Mouse (Mus musculus): Measurements from ENCODE around the gene Ppp1r27. TPM values are rescaled to one million over a fixed set of nuclear protein-coding genes. Genes with fewer than 3 reads are reported as not detected.

Gene Ppp1r27
- polyA plus RNA-seq, 1 experiment from 2014 or later = not detected

GRCm38 (mm10) chr11:120580871-120581331 lies 30.0 kb upstream of the Ppp1r27 start:
- no peaks in the 10 kb centered on the region for H3K27me3 ChIP-seq (replicated peaks)
- H3K4me2 ChIP-seq = peak overlapping the region; percentile 98
- peak overlapping the region; percentile 87 for H3K4me3 ChIP-seq
- H3K27ac ChIP-seq = peak overlapping the region; percentile 93
- peaks cover 48% of the 10 kb centered on the region for H3K4me1 ChIP-seq
- H3K36me3 ChIP-seq = peaks cover 71% of the 10 kb centered on the region
- H3K9me3 ChIP-seq (replicated peaks) = no peaks in the 10 kb centered on the region
- peak overlapping the region; percentile 89 for H3K9ac ChIP-seq
- peak; percentile 68 for ATAC-seq
- under 1% methylated on average over 43 of the region's 44 CpGs for WGBS (ENCODE audit: insufficient replicate concordance)

GRCm38 (mm10) chr11:120580190-120580589 lies 29.3 kb upstream of the Ppp1r27 start:
- peaks cover 63% of the 10 kb centered on the region for H3K36me3 ChIP-seq
- 45% methylated on average over 7 of the region's 7 CpGs for WGBS (ENCODE audit: insufficient replicate concordance)
- peak overlapping the region; percentile 87 for H3K4me3 ChIP-seq
- peak overlapping the region; percentile 98 for H3K4me2 ChIP-seq
- no peaks in the 10 kb centered on the region for H3K27me3 ChIP-seq (replicated peaks)
- H3K9me3 ChIP-seq (replicated peaks) = no peaks in the 10 kb centered on the region
- H3K4me1 ChIP-seq = peaks cover 52% of the 10 kb centered on the region
- peak overlapping the region; percentile 89 for H3K9ac ChIP-seq
- ATAC-seq = no peak
- peak overlapping the region; percentile 93 for H3K27ac ChIP-seq

GRCm38 (mm10) chr11:120579316-120580107 lies 28.6 kb upstream of the Ppp1r27 start:
- peaks cover 57% of the 10 kb centered on the region for H3K36me3 ChIP-seq
- H3K27me3 ChIP-seq (replicated peaks) = no peaks in the 10 kb centered on the region
- 60% methylated on average over 15 of the region's 15 CpGs for WGBS (ENCODE audit: insufficient replicate concordance)
- no peak for ATAC-seq
- no peaks in the 10 kb centered on the region for H3K9me3 ChIP-seq (replicated peaks)
- H3K9ac ChIP-seq = 0 out of 2 replicates have a peak overlapping the region, but pooled peaks have one; percentile 23
- peak overlapping the region; percentile 93 for H3K27ac ChIP-seq
- peak overlapping the region; percentile 98 for H3K4me2 ChIP-seq
- H3K4me1 ChIP-seq = peaks cover 57% of the 10 kb centered on the region
- peak overlapping the region; percentile 87 for H3K4me3 ChIP-seq

GRCm38 (mm10) chr11:120578694-120579243 lies 27.8 kb upstream of the Ppp1r27 start:
- 0 out of 2 replicates have a peak overlapping the region, but pooled peaks have one; percentile 23 for H3K9ac ChIP-seq
- ATAC-seq = no peak
- peak overlapping the region; percentile 45; the same call in 1 of the 2 replicates for H3K27ac ChIP-seq
- no peak overlapping the region for H3K4me3 ChIP-seq
- peaks cover 49% of the 10 kb centered on the region for H3K36me3 ChIP-seq
- H3K4me2 ChIP-seq = 0 out of 2 replicates have a peak overlapping the region, but pooled peaks have one; percentile 98
- no peaks in the 10 kb centered on the region for H3K9me3 ChIP-seq (replicated peaks)
- no peaks in the 10 kb centered on the region for H3K27me3 ChIP-seq (replicated peaks)
- H3K4me1 ChIP-seq = peaks cover 62% of the 10 kb centered on the region
- WGBS (ENCODE audit: insufficient replicate concordance) = 86% methylated on average over 10 of the region's 11 CpGs

- Histone ChIP-seq H3K27ac (peak overlapping the region; percentile 67), H3K9ac (no peak overlapping the region), H3K4me2 (no peak overlapping the region)
Observed at GRCm38 (mm10) chr11:120578024-120578693, 27.2 kb upstream of the Ppp1r27 start.

GRCm38 (mm10) chr11:120577211-120578023 lies 26.5 kb upstream of the Ppp1r27 start:
- 79% methylated on average over 7 of the region's 7 CpGs for WGBS (ENCODE audit: insufficient replicate concordance)

More at GRCm38 (mm10) chr11:120578024-120578693, 27.2 kb upstream of the Ppp1r27 start:
- Histone ChIP-seq H3K4me3 (no peak overlapping the region), H3K4me1 (peaks cover 62% of the 10 kb centered on the region), H3K27me3 (replicated peaks) (no peaks in the 10 kb centered on the region), H3K9me3 (replicated peaks) (no peaks in the 10 kb centered on the region), H3K36me3 (peaks cover 43% of the 10 kb centered on the region)
- 79% methylated on average over 10 of the region's 10 CpGs for whole genome bisulfite sequencing (ENCODE audit: insufficient replicate concordance)
- no peak for ATAC-seq

GRCm38 (mm10) chr11:120576365-120576981 lies 25.5 kb upstream of the Ppp1r27 start:
- no peak for ATAC-seq
- H3K36me3 ChIP-seq = peaks cover 40% of the 10 kb centered on the region
- no peaks in the 10 kb centered on the region for H3K9me3 ChIP-seq (replicated peaks)
- H3K27ac ChIP-seq = peak overlapping the region; percentile 67
- 80% methylated on average over 3 of the region's 3 CpGs for WGBS (ENCODE audit: insufficient replicate concordance)
- H3K9ac ChIP-seq = no peak overlapping the region
- peaks cover 60% of the 10 kb centered on the region for H3K4me1 ChIP-seq
- no peaks in the 10 kb centered on the region for H3K27me3 ChIP-seq (replicated peaks)
- no peak overlapping the region for H3K4me3 ChIP-seq
- H3K4me2 ChIP-seq = no peak overlapping the region

More at GRCm38 (mm10) chr11:120577211-120578023, 26.5 kb upstream of the Ppp1r27 start:
- Histone ChIP-seq H3K4me3 (no peak overlapping the region), H3K27me3 (replicated peaks) (no peaks in the 10 kb centered on the region), H3K36me3 (peaks cover 40% of the 10 kb centered on the region), H3K4me1 (peaks cover 60% of the 10 kb centered on the region), H3K9me3 (replicated peaks) (no peaks in the 10 kb centered on the region), H3K9ac (no peak overlapping the region), H3K27ac (peak overlapping the region; percentile 67), H3K4me2 (no peak overlapping the region)
- ATAC-seq = no peak

- no peak overlapping the region for H3K4me2 ChIP-seq
- no peak overlapping the region for H3K4me3 ChIP-seq
- no peak for ATAC-seq
- no peaks in the 10 kb centered on the region for H3K9me3 ChIP-seq (replicated peaks)
- H3K36me3 ChIP-seq = peaks cover 46% of the 10 kb centered on the region
- H3K27ac ChIP-seq = peak overlapping the region; percentile 67
- peaks cover 66% of the 10 kb centered on the region for H3K4me1 ChIP-seq
- no peaks in the 10 kb centered on the region for H3K27me3 ChIP-seq (replicated peaks)
- no peak overlapping the region for H3K9ac ChIP-seq
Observed at GRCm38 (mm10) chr11:120575940-120576339, 25.0 kb upstream of the Ppp1r27 start.

- ATAC-seq = no peak
- Histone ChIP-seq H3K4me1 (peaks cover 66% of the 10 kb centered on the region), H3K27ac (peak overlapping the region; percentile 69; the same call in 1 of the 2 replicates), H3K9me3 (replicated peaks) (no peaks in the 10 kb centered on the region), H3K9ac (no peak overlapping the region), H3K27me3 (replicated peaks) (no peaks in the 10 kb centered on the region), H3K4me2 (peak overlapping the region; percentile 96), H3K36me3 (peaks cover 51% of the 10 kb centered on the region), H3K4me3 (0 out of 2 replicates have a peak overlapping the region, but pooled peaks have one; percentile 93)
- WGBS (ENCODE audit: insufficient replicate concordance) = 77% methylated on average over 2 of the region's 2 CpGs
Observed at GRCm38 (mm10) chr11:120575046-120575445, 24.1 kb upstream of the Ppp1r27 start.

GRCm38 (mm10) chr11:120574278-120574600 lies 23.3 kb upstream of the Ppp1r27 start:
- H3K4me3 ChIP-seq = peak overlapping the region; percentile 93
- 34% methylated on average over 5 of the region's 5 CpGs for WGBS (ENCODE audit: insufficient replicate concordance)
- peak overlapping the region; percentile 96 for H3K4me2 ChIP-seq
- ATAC-seq = no peak
- peaks cover 51% of the 10 kb centered on the region for H3K36me3 ChIP-seq
- H3K27ac ChIP-seq = peak overlapping the region; percentile 69
- no peaks in the 10 kb centered on the region for H3K27me3 ChIP-seq (replicated peaks)
- H3K9ac ChIP-seq = peak overlapping the region; percentile 95
- peaks cover 60% of the 10 kb centered on the region for H3K4me1 ChIP-seq
- no peaks in the 10 kb centered on the region for H3K9me3 ChIP-seq (replicated peaks)

Measured in liver, embryonic 12.5 days (tissue).